Mouse (Mus musculus) layer of hippocampus, adult 2 months (tissue): Measurements from ENCODE around the gene Gm11172. TPM values are rescaled to one million over a fixed set of nuclear protein-coding genes. Genes with fewer than 3 reads are reported as not detected.
"Not testable (repeated sequence)": the region's sequence is repeated elsewhere in the genome, so short reads cannot be mapped to it uniquely, and the experiment has no call there.

Source experiments
- DNase-seq, 2 experiments: peaks; one replicate each; pipeline ENCODE4 v3.0.0; 2022; ENCODE audit warnings: low spot score in 2 of 2
- H3K27ac ChIP-seq: fragments of 200-600 bp; 2 replicates; pipeline ENCODE4 v1.8.1; 2022
- H3K4me3 ChIP-seq: fragments of 200-600 bp; 2 replicates; pipeline ENCODE4 v1.8.1; 2022; ENCODE audit warnings: mild to moderate bottlenecking
- CTCF ChIP-seq: fragments of 200-600 bp; conservative IDR thresholded peaks from 2 replicates; pipeline ENCODE4 v1.8.1; 2022; ENCODE audit warnings: antibody characterized with exemption, mild to moderate bottlenecking, moderate library complexity
- total RNA-seq, 2 experiments: library from RNA; stranded (reverse); gene quantifications; 2 replicates each; pipeline ENCODE4 v1.2.3; 2021

Gene Gm11172
- total RNA-seq, 2 experiments from 2014 or later, result not detected

- Histone ChIP-seq H3K27ac (no peak within 1 kb of the TSS), H3K4me3 (no peak within 1 kb of the TSS)
- no peak for DNase-seq
- TF ChIP-seq CTCF, result no peak
These were observed 24.4 kb upstream of the Gm11172 start, which contains the start of gene Tnp2 for GRCm38 (mm10) chr16:10788271-10788670. Gene Tnp2, minus strand, starts transcription at chr16:10788660.

GRCm38 (mm10) chr16:10788866-10789265 is 23.8 kb upstream of the Gm11172 start:
- no peak overlapping the region for H3K4me3 ChIP-seq
- TF ChIP-seq CTCF, result no peak
- no peak overlapping the region for H3K27ac ChIP-seq
- no peak for DNase-seq

GRCm38 (mm10) chr16:10790702-10791101 is 22.0 kb upstream of the Gm11172 start, which contains the start of gene Prm3:
Gene Prm3, minus strand, starts transcription at chr16:10790914.
- no peak within 1 kb of the TSS for H3K4me3 ChIP-seq
- TF ChIP-seq CTCF, result no peak
- no peak within 1 kb of the TSS for H3K27ac ChIP-seq
- no peak for DNase-seq

GRCm38 (mm10) chr16:10796034-10796433 is 16.7 kb upstream of the Gm11172 start, which contains the start of gene Prm2:
Gene Prm2, minus strand, starts transcription at chr16:10796134.
- DNase-seq, result no peak
- no peak for TF ChIP-seq CTCF
- Histone ChIP-seq H3K4me3 (no peak within 1 kb of the TSS), H3K27ac (no peak within 1 kb of the TSS)

- not testable (repeated sequence) for H3K27ac ChIP-seq, H3K4me3 ChIP-seq, DNase-seq
These were observed 10.3 kb upstream of the Gm11172 start for GRCm38 (mm10) chr16:10802420-10802819.

GRCm38 (mm10) chr16:10805789-10806527 is 6.8 kb upstream of the Gm11172 start, which contains the start of gene Prm1:
Gene Prm1, minus strand, starts transcription at chr16:10805839.
- no peak within 1 kb of the TSS for H3K27ac ChIP-seq
- H3K4me3 ChIP-seq, result no peak within 1 kb of the TSS
- no peak for DNase-seq
- no peak for TF ChIP-seq CTCF

GRCm38 (mm10) chr16:10810376-10810775 is 2.3 kb upstream of the Gm11172 start:
- no peak for DNase-seq
- no peak overlapping the region for H3K4me3 ChIP-seq
- no peak overlapping the region for H3K27ac ChIP-seq
- TF ChIP-seq CTCF, result no peak

GRCm38 (mm10) chr16:10813726-10814125 is 1.0 kb downstream of the Gm11172 start:
- Histone ChIP-seq H3K4me3 (no peak overlapping the region), H3K27ac (no peak overlapping the region)
- TF ChIP-seq CTCF, result no peak
- DNase-seq, result no peak

GRCm38 (mm10) chr16:10814864-10815263 is 2.1 kb downstream of the Gm11172 start:
- Histone ChIP-seq H3K4me3 (no peak overlapping the region), H3K27ac (no peak overlapping the region)
- TF ChIP-seq CTCF, result no peak
- DNase-seq, result no peak

- TF ChIP-seq CTCF, result no peak
- no peak overlapping the region for H3K4me3 ChIP-seq
- DNase-seq, result no peak
- no peak overlapping the region for H3K27ac ChIP-seq
These were observed 5.9 kb downstream of the Gm11172 start for GRCm38 (mm10) chr16:10818579-10819135.

- H3K4me3 ChIP-seq, result no peak overlapping the region
These were observed 7.3 kb downstream of the Gm11172 start for GRCm38 (mm10) chr16:10819966-10820365.

GRCm38 (mm10) chr16:10821387-10821786 is 8.7 kb downstream of the Gm11172 start:
- no peak for TF ChIP-seq CTCF
- Histone ChIP-seq H3K27ac (no peak overlapping the region), H3K4me3 (no peak overlapping the region)
- no peak for DNase-seq

More at GRCm38 (mm10) chr16:10819966-10820365, 7.3 kb downstream of the Gm11172 start:
- no peak overlapping the region for H3K27ac ChIP-seq
- TF ChIP-seq CTCF, result no peak
- no peak for DNase-seq

GRCm38 (mm10) chr16:10824536-10824935 is 11.8 kb downstream of the Gm11172 start:
- no peak for DNase-seq
- no peak overlapping the region for H3K27ac ChIP-seq
- no peak for TF ChIP-seq CTCF
- no peak overlapping the region for H3K4me3 ChIP-seq

- DNase-seq, result no peak
- TF ChIP-seq CTCF, result no peak
- H3K27ac ChIP-seq, result no peak overlapping the region
- H3K4me3 ChIP-seq, result no peak overlapping the region
These were observed 13.1 kb downstream of the Gm11172 start for GRCm38 (mm10) chr16:10825840-10826239.
